Mouse (Mus musculus) frontal cortex, postnatal 10 days (tissue): ENCODE results near the gene Fam19a4.
"Not testable (repeated sequence)": the region's sequence is repeated elsewhere in the genome, so short reads cannot be mapped to it uniquely, and the experiment has no call there.

Source experiments
- DNase-seq, 2 experiments: peaks; one replicate each; pipeline ENCODE4 v3.0.0; 2022; ENCODE audit warnings: low spot score in 2 of 2, mixed read lengths in 1 of 2

Fam19a4 gene

GRCm38 (mm10) chr6:96944796-96945195, 115.4 kb downstream of the Fam19a4 start:
- no peak for DNase-seq

GRCm38 (mm10) chr6:96935776-96936175, 124.4 kb downstream of the Fam19a4 start:
- DNase-seq = no peak

- no peak for DNase-seq
Observed at GRCm38 (mm10) chr6:96909061-96909480, 151.1 kb downstream of the Fam19a4 start.

GRCm38 (mm10) chr6:96877105-96877504, 183.1 kb downstream of the Fam19a4 start:
- not testable (repeated sequence) for DNase-seq

- not testable (repeated sequence) for DNase-seq
Observed at GRCm38 (mm10) chr6:96876651-96877050, 183.6 kb downstream of the Fam19a4 start.

- DNase-seq = no peak
Observed at GRCm38 (mm10) chr6:96853065-96853464, 207.1 kb downstream of the Fam19a4 start.

GRCm38 (mm10) chr6:96843944-96844343, 216.3 kb downstream of the Fam19a4 start:
- DNase-seq = no peak

- DNase-seq = no peak
Observed at GRCm38 (mm10) chr6:96840634-96841033, 219.6 kb downstream of the Fam19a4 start.

GRCm38 (mm10) chr6:96826626-96827025, 233.6 kb downstream of the Fam19a4 start:
- DNase-seq = no peak

- DNase-seq = no peak
Observed at GRCm38 (mm10) chr6:96802981-96803380, 257.2 kb downstream of the Fam19a4 start.

- DNase-seq = no peak
Observed at GRCm38 (mm10) chr6:96798746-96799145, 261.5 kb downstream of the Fam19a4 start.

- DNase-seq = no peak
Observed at GRCm38 (mm10) chr6:96797451-96797850, 262.8 kb downstream of the Fam19a4 start.
